Mouse (Mus musculus): ENCODE measurements around the gene Cdh12.

DNA sequence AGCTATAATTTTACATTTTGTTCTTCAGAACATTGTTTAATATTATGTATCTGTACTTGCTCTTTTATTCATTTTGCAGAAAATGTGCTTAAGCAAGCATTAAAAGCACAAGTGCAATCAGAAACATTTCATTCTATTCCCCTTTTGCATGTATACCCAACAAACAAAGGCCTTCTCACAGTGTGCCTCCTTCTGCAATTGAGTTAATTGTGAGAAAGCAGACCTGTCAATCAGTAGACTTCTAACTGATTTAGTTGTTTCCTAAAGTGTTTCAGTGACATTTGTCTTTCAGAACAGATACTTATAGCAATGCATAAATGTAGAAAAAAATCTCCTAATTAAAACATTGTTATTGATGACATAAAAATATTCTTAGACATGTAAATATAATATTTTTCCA is 894.8 kb downstream of the Cdh12 start:
- TF ChIP-seq ZC3H11A (IDR thresholded peaks at IDR 0.05; ENCODE audit: borderline replicate concordance, low read depth, low read length) = no peak
- no peak for TF ChIP-seq HCFC1 (IDR thresholded peaks at IDR 0.05; ENCODE audit: borderline replicate concordance, insufficient read depth, low read length)
- TF ChIP-seq MAFK (IDR thresholded peaks at IDR 0.05; ENCODE audit: insufficient read depth, low read depth, low read length) = no peak
- no peak for TF ChIP-seq ZNF384 (IDR thresholded peaks at IDR 0.05; ENCODE audit: low read depth, low read length)
- no peak for TF ChIP-seq CHD2 (IDR thresholded peaks at IDR 0.05; ENCODE audit: low read depth, low read length)

All from ES-E14 (cell line).